Mouse (Mus musculus): ENCODE results near the gene Csrnp1.

Gene Csrnp1

GRCm38 (mm10) chr9:120001945-120002725, 17.7 kb upstream of the Csrnp1 start:
- no peak for DNase-seq

- no peak for DNase-seq
These were observed 16.3 kb upstream of the Csrnp1 start for GRCm38 (mm10) chr9:120000761-120001160.

- DNase-seq: peak in 1 of 2 experiments; percentile 42
These were observed 15.2 kb upstream of the Csrnp1 start for GRCm38 (mm10) chr9:119999636-120000035.

GRCm38 (mm10) chr9:119998776-119999175, 14.3 kb upstream of the Csrnp1 start:
- no peak for DNase-seq

- DNase-seq: no peak
These were observed 11.6 kb upstream of the Csrnp1 start for GRCm38 (mm10) chr9:119996080-119996479.

GRCm38 (mm10) chr9:119994207-119994606, 9.7 kb upstream of the Csrnp1 start:
- DNase-seq: no peak

GRCm38 (mm10) chr9:119993092-119993844, 8.8 kb upstream of the Csrnp1 start:
- DNase-seq: no peak

GRCm38 (mm10) chr9:119991310-119991709, 6.9 kb upstream of the Csrnp1 start:
- DNase-seq: no peak

- no peak for DNase-seq
These were observed 3.8 kb upstream of the Csrnp1 start for GRCm38 (mm10) chr9:119988304-119988703.

- no peak for DNase-seq
These were observed 1.6 kb upstream of the Csrnp1 start for GRCm38 (mm10) chr9:119985881-119986574.

GRCm38 (mm10) chr9:119983585-119984535, 598 bp downstream of the Csrnp1 start:
- DNase-seq: peak; percentile 75 to 83

- DNase-seq: peak in 1 of 2 experiments; percentile 39
These were observed 1.4 kb downstream of the Csrnp1 start for GRCm38 (mm10) chr9:119982956-119983551.

GRCm38 (mm10) chr9:119982241-119982811, 2.1 kb downstream of the Csrnp1 start:
- DNase-seq: peak; percentile 51 to 69

- peak; percentile 33 to 65 for DNase-seq
These were observed 3.0 kb downstream of the Csrnp1 start for GRCm38 (mm10) chr9:119981183-119982179.

GRCm38 (mm10) chr9:119980770-119981182, 3.7 kb downstream of the Csrnp1 start:
- peak; percentile 27 to 42 for DNase-seq

- DNase-seq: peak in 1 of 2 experiments; percentile 26
These were observed 4.7 kb downstream of the Csrnp1 start for GRCm38 (mm10) chr9:119979749-119980148.

- peak; percentile 29 to 41 for DNase-seq
These were observed 5.5 kb downstream of the Csrnp1 start for GRCm38 (mm10) chr9:119978811-119979441.

- peak; percentile 36 to 48 for DNase-seq
These were observed 6.2 kb downstream of the Csrnp1 start for GRCm38 (mm10) chr9:119978151-119978810.

- DNase-seq: peak; percentile 64 to 68
These were observed 6.8 kb downstream of the Csrnp1 start for GRCm38 (mm10) chr9:119977557-119978060.
